ENCODE assay signal across 8 mouse cellular contexts in genomic region chr11:108921506-108922455, GRCm38 (mm10). TPM values are rescaled to one million over a fixed set of nuclear protein-coding genes. Genes with fewer than 3 reads are reported as not detected.
DNase-seq lines count a peak whose midpoint lies in the region; ATAC-seq lines count a peak whose summit lies in the region.

No protein-coding gene starts in this region.

- H3K4me3 ChIP-seq in embryonic facial prominence, embryonic 15.5 days (replicated peaks) = peak overlapping the region; percentile 76
- peak overlapping the region; percentile 95 for H3K4me3 ChIP-seq in hindbrain, embryonic 12.5 days
- peak overlapping the region; percentile 64 for H3K4me3 ChIP-seq in liver, embryonic 12.5 days
- H3K4me3 ChIP-seq in neural tube, embryonic 15.5 days (replicated peaks) = peak overlapping the region; percentile 94

- no peaks in the 10 kb centered on the region for H3K27me3 ChIP-seq in embryonic facial prominence, embryonic 15.5 days
- no peaks in the 10 kb centered on the region for H3K27me3 ChIP-seq in hindbrain, embryonic 12.5 days
- H3K27me3 ChIP-seq in liver, embryonic 12.5 days (replicated peaks) = peaks cover 88% of the 10 kb centered on the region
- no peaks in the 10 kb centered on the region for H3K27me3 ChIP-seq in neural tube, embryonic 15.5 days (replicated peaks)

- H3K36me3 ChIP-seq in embryonic facial prominence, embryonic 15.5 days = no peaks in the 10 kb centered on the region
- H3K36me3 ChIP-seq in hindbrain, embryonic 12.5 days = no peaks in the 10 kb centered on the region
- no peaks in the 10 kb centered on the region for H3K36me3 ChIP-seq in liver, embryonic 12.5 days
- H3K36me3 ChIP-seq in neural tube, embryonic 15.5 days = no peaks in the 10 kb centered on the region

- peak overlapping the region; percentile 100 for H3K27ac ChIP-seq in embryonic facial prominence, embryonic 15.5 days (replicated peaks)
- H3K27ac ChIP-seq in hindbrain, embryonic 12.5 days = peak overlapping the region; percentile 100
- H3K27ac ChIP-seq in liver, embryonic 12.5 days = peak overlapping the region; percentile 87
- H3K27ac ChIP-seq in neural tube, embryonic 15.5 days (replicated peaks) = peak overlapping the region; percentile 98

- DNase-seq in embryo, embryonic 10 days (ENCODE audit: low spot score) = peak; percentile 69
- DNase-seq in embryo, embryonic 9.5 days (ENCODE audit: extremely low spot score) = no peak
- peak; percentile 70 for DNase-seq in Muller cell, postnatal 12 days (ENCODE audit: inconsistent ontology term)

- ATAC-seq in embryonic facial prominence, embryonic 15.5 days (ENCODE audit: insufficient number of reproducible peaks, low FRiP score, low TSS enrichment, low read depth) = no peak
- peak; percentile 32; the same call in 1 of the 2 replicates for ATAC-seq in hindbrain, embryonic 12.5 days (ENCODE audit: low FRiP score)
- ATAC-seq in liver, embryonic 12.5 days = no peak
- peak; percentile 38 for ATAC-seq in neural tube, embryonic 15.5 days (ENCODE audit: low FRiP score)
- no peak for ATAC-seq in granulocyte monocyte progenitor cell, adult 5-6 weeks (replicated peaks; ENCODE audit: poor library complexity, severe bottlenecking)

- under 1% methylated on average over 61 of the region's 62 CpGs for WGBS in embryonic facial prominence, embryonic 15.5 days
- under 1% methylated on average over 60 of the region's 62 CpGs for WGBS in hindbrain, embryonic 12.5 days
- 1% methylated on average over 57 of the region's 62 CpGs for WGBS in liver, embryonic 12.5 days (ENCODE audit: insufficient replicate concordance)
- under 1% methylated on average over 61 of the region's 62 CpGs for WGBS in neural tube, embryonic 15.5 days

- no peaks in the 10 kb centered on the region for H3K9me3 ChIP-seq in embryonic facial prominence, embryonic 15.5 days (replicated peaks)
- no peaks in the 10 kb centered on the region for H3K9me3 ChIP-seq in hindbrain, embryonic 12.5 days (replicated peaks)
- 0 out of 2 replicates have a peak, but pooled peaks cover 2% of the 10 kb centered on the region for H3K9me3 ChIP-seq in liver, embryonic 12.5 days (replicated peaks)
- no peaks in the 10 kb centered on the region for H3K9me3 ChIP-seq in neural tube, embryonic 15.5 days (replicated peaks)

- H3K4me1 ChIP-seq in embryonic facial prominence, embryonic 15.5 days = peaks cover 48% of the 10 kb centered on the region
- H3K4me1 ChIP-seq in hindbrain, embryonic 12.5 days = peaks cover 62% of the 10 kb centered on the region
- peaks cover 33% of the 10 kb centered on the region; the same call in 1 of the 2 replicates for H3K4me1 ChIP-seq in liver, embryonic 12.5 days
- peaks cover 71% of the 10 kb centered on the region for H3K4me1 ChIP-seq in neural tube, embryonic 15.5 days

- peak overlapping the region; percentile 79 for H3K9ac ChIP-seq in embryonic facial prominence, embryonic 15.5 days
- H3K9ac ChIP-seq in hindbrain, embryonic 12.5 days = peak overlapping the region; percentile 96
- H3K9ac ChIP-seq in liver, embryonic 12.5 days = peak overlapping the region; percentile 68
- peak overlapping the region; percentile 92 for H3K9ac ChIP-seq in neural tube, embryonic 15.5 days (replicated peaks)

- H3K4me2 ChIP-seq in embryonic facial prominence, embryonic 15.5 days (replicated peaks) = peak overlapping the region; percentile 75
- H3K4me2 ChIP-seq in hindbrain, embryonic 12.5 days (replicated peaks) = peak overlapping the region; percentile 79
- H3K4me2 ChIP-seq in liver, embryonic 12.5 days = peak overlapping the region; percentile 85
- H3K4me2 ChIP-seq in neural tube, embryonic 15.5 days = peak overlapping the region; percentile 92

RNA-seq across cellular contexts. Expression of gene Axin2, which starts 1.6 kb away (rescaled TPM):
- 12.5 and 14.5 TPM in 2 replicates for polyA plus RNA-seq in embryonic facial prominence, embryonic 15.5 days (2015; fragmentation: Nextera tagmentation; extraction: Ambion mirVana)
- 17.5 and 20.3 TPM in 2 replicates for polyA plus RNA-seq in hindbrain, embryonic 12.5 days (2016; fragmentation: Nextera tagmentation; extraction: Ambion mirVana)
- polyA plus RNA-seq in liver, embryonic 12.5 days (2016; fragmentation: Nextera tagmentation; extraction: Ambion mirVana) = 0.41 and 0.85 TPM in 2 replicates
- 6.1 and 6.3 TPM in 2 replicates for polyA plus RNA-seq in neural tube, embryonic 15.5 days (2015; fragmentation: Nextera tagmentation; extraction: Ambion mirVana)
- total RNA-seq in granulocyte monocyte progenitor cell, adult 5-6 weeks (2014; fragmentation: Nextera tagmentation) = 1.1 and 1.7 TPM in 2 replicates
- 0.34 and 0.67 TPM in 2 replicates for total RNA-seq in granulocyte monocyte progenitor cell, adult 5-6 weeks (2017)

Comparison
In these comparisons a context has a peak if more than half of its experiments do, and no peak if none do; other contexts are left out.
1. ATAC-seq: peak in hindbrain, embryonic 12.5 days (single experiment) and neural tube, embryonic 15.5 days (single experiment); none in embryonic facial prominence, embryonic 15.5 days (single experiment), liver, embryonic 12.5 days (single experiment) and granulocyte monocyte progenitor cell, adult 5-6 weeks (single experiment).
2. Peak in every context shown above with its lines, with median percentiles within 50 percentile points of each other: H3K27ac ChIP-seq, H3K4me2 ChIP-seq, H3K4me3 ChIP-seq and H3K9ac ChIP-seq.